Mouse (Mus musculus): Measurements from ENCODE around the gene Elob. TPM values are rescaled to one million over a fixed set of nuclear protein-coding genes. Genes with fewer than 3 reads are reported as not detected.

Gene Elob
- polyA plus RNA-seq, 1 experiment from 2014 or later, result 1,025 TPM

DNA sequence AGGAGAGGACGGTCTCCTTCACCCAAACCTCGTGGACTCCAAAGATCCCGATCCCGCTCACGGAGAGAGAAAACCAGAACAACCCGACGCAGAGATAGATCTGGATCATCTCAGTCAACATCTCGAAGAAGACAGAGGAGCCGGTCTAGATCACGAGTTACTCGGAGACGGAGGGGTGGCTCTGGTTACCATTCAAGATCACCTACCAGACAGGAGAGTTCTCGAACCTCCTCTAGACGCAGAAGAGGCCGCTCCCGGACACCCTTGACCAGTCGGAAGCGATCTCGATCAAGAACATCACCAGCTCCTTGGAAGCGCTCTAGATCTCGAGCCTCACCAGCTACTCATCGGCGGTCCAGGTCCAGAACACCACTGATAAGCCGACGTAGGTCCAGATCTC, 9.7 kb downstream of the Elob start:
- WGBS, result 97% methylated on average over 25 of the region's 25 CpGs
- Histone ChIP-seq H3K27me3 (replicated peaks; ENCODE audit: control insufficient read depth, insufficient read depth, low read length) (no peaks in the 10 kb centered on the region), H3K9me3 (ENCODE audit: control insufficient read depth) (peaks cover 12% of the 10 kb centered on the region; the same call in 1 of the 2 replicates), H3K27ac (ENCODE audit: low read depth, low read length) (0 out of 2 replicates have a peak overlapping the region, but pooled peaks have one; percentile 64), H3K4me2 (replicated peaks; ENCODE audit: low read depth) (no peak overlapping the region), H3K9ac (ENCODE audit: low read depth, low read length) (no peak overlapping the region), H3K4me1 (replicated peaks; ENCODE audit: control insufficient read depth, insufficient read depth, low read length) (no peaks in the 10 kb centered on the region), H3K36me3 (ENCODE audit: control insufficient read depth, insufficient read depth) (peaks cover 100% of the 10 kb centered on the region), H3K4me3 (ENCODE audit: low read depth, low read length) (no peak overlapping the region)
- no peak for TF ChIP-seq CTCF (IDR thresholded peaks at IDR 0.05; ENCODE audit: low read depth)
- no peak for ATAC-seq

- WGBS, result 98% methylated on average over 8 of the region's 8 CpGs
- Histone ChIP-seq H3K36me3 (ENCODE audit: control insufficient read depth, insufficient read depth) (peaks cover 100% of the 10 kb centered on the region), H3K9me3 (ENCODE audit: control insufficient read depth) (peaks cover 12% of the 10 kb centered on the region; the same call in 1 of the 2 replicates), H3K4me1 (replicated peaks; ENCODE audit: control insufficient read depth, insufficient read depth, low read length) (no peaks in the 10 kb centered on the region), H3K4me3 (ENCODE audit: low read depth, low read length) (no peak overlapping the region), H3K9ac (ENCODE audit: low read depth, low read length) (no peak overlapping the region), H3K4me2 (replicated peaks; ENCODE audit: low read depth) (no peak overlapping the region), H3K27me3 (replicated peaks; ENCODE audit: control insufficient read depth, insufficient read depth, low read length) (no peaks in the 10 kb centered on the region), H3K27ac (ENCODE audit: low read depth, low read length) (peak overlapping the region; percentile 64)
- no peak for TF ChIP-seq CTCF (IDR thresholded peaks at IDR 0.05; ENCODE audit: low read depth)
- no peak for ATAC-seq
Measured at GRCm38 (mm10) chr17:23818579-23818978, 10.4 kb downstream of the Elob start.

DNA sequence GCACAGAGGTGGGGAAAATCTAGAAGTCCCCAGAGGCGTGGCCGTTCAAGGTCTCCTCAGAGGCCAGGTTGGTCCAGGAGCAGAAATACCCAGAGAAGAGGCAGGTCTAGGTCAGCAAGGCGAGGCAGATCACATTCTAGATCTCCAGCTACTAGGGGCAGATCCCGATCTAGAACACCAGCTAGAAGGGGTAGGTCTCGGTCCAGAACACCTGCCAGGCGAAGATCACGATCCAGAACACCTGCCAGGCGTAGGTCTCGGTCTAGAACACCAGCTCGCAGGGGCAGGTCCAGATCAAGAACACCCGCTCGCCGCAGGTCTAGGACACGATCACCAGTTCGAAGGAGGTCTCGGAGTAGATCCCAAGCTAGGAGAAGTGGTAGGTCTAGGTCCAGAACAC, 13.3 kb downstream of the Elob start:
- Histone ChIP-seq H3K27ac (ENCODE audit: low read depth, low read length) (0 out of 2 replicates have a peak overlapping the region, but pooled peaks have one; percentile 46), H3K27me3 (replicated peaks; ENCODE audit: control insufficient read depth, insufficient read depth, low read length) (no peaks in the 10 kb centered on the region), H3K9me3 (ENCODE audit: control insufficient read depth) (peaks cover 12% of the 10 kb centered on the region; the same call in 1 of the 2 replicates), H3K9ac (ENCODE audit: low read depth, low read length) (no peak overlapping the region), H3K36me3 (ENCODE audit: control insufficient read depth, insufficient read depth) (peaks cover 95% of the 10 kb centered on the region), H3K4me2 (replicated peaks; ENCODE audit: low read depth) (no peak overlapping the region), H3K4me3 (ENCODE audit: low read depth, low read length) (no peak overlapping the region), H3K4me1 (replicated peaks; ENCODE audit: control insufficient read depth, insufficient read depth, low read length) (no peaks in the 10 kb centered on the region)
- WGBS, result 98% methylated on average over 16 of the region's 16 CpGs
- ATAC-seq, result no peak
- TF ChIP-seq CTCF (IDR thresholded peaks at IDR 0.05; ENCODE audit: low read depth), result no peak

DNA sequence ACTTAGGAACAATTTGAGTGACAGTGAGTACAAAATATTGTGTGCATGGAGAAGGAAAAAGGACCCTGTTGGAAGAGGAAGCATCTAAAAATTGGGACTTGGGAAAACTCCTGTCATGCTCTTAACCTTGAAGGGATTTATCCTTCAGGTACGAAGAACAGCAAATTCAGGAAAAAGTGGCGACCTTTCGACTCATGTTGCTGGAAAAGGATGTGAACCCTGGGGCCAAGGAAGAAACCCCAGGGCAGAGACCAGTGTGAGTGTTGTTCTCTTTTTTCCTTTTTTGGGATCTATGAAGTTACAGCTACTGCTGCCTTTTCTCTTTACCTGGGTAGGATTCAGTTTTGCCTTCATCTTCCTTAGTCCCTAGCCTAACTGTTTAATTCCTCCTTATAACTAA, 21.0 kb downstream of the Elob start:
- ATAC-seq, result no peak
- Histone ChIP-seq H3K4me3 (ENCODE audit: low read depth, low read length) (no peak overlapping the region), H3K4me1 (replicated peaks; ENCODE audit: control insufficient read depth, insufficient read depth, low read length) (peaks cover 6% of the 10 kb centered on the region; the same call in 1 of the 2 replicates), H3K36me3 (ENCODE audit: control insufficient read depth, insufficient read depth) (peaks cover 49% of the 10 kb centered on the region), H3K4me2 (replicated peaks; ENCODE audit: low read depth) (no peak overlapping the region), H3K27me3 (replicated peaks; ENCODE audit: control insufficient read depth, insufficient read depth, low read length) (no peaks in the 10 kb centered on the region), H3K9me3 (ENCODE audit: control insufficient read depth) (no peaks in the 10 kb centered on the region), H3K27ac (ENCODE audit: low read depth, low read length) (no peak overlapping the region), H3K9ac (ENCODE audit: low read depth, low read length) (no peak overlapping the region)
- TF ChIP-seq CTCF (IDR thresholded peaks at IDR 0.05; ENCODE audit: low read depth), result no peak
- WGBS, result 78% methylated on average over 3 of the region's 3 CpGs

DNA sequence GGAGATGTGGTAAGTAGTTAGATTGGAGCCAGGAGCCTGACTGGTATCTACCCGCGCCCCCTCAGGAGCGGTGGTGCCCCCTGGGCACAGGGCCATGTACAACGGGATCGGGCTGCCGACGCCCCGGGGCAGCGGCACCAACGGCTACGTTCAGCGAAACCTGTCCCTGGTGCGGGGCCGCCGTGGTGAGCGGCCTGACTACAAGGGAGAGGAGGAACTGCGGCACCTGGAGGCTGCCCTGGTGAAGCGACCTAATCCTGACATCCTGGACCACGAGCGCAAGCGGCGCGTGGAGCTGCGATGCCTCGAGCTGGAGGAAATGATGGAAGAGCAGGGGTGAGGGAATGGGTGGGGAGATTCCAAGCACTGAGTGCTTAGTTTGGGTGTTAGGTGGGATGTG, 22.1 kb downstream of the Elob start:
- no peaks in the 10 kb centered on the region for H3K27me3 ChIP-seq (replicated peaks; ENCODE audit: control insufficient read depth, insufficient read depth, low read length)
- H3K4me2 ChIP-seq (replicated peaks; ENCODE audit: low read depth), result peak overlapping the region; percentile 78
- H3K4me1 ChIP-seq (replicated peaks; ENCODE audit: control insufficient read depth, insufficient read depth, low read length), result peaks cover 6% of the 10 kb centered on the region; the same call in 1 of the 2 replicates
- no peak for ATAC-seq
- 0 out of 2 replicates have a peak overlapping the region, but pooled peaks have one; percentile 22 for H3K9ac ChIP-seq (ENCODE audit: low read depth, low read length)
- H3K36me3 ChIP-seq (ENCODE audit: control insufficient read depth, insufficient read depth), result peaks cover 39% of the 10 kb centered on the region
- peak; percentile 70 for TF ChIP-seq CTCF (IDR thresholded peaks at IDR 0.05; ENCODE audit: low read depth)
- H3K9me3 ChIP-seq (ENCODE audit: control insufficient read depth), result no peaks in the 10 kb centered on the region
- H3K4me3 ChIP-seq (ENCODE audit: low read depth, low read length), result peak overlapping the region; percentile 18; the same call in 1 of the 2 replicates
- no peak overlapping the region for H3K27ac ChIP-seq (ENCODE audit: low read depth, low read length)
- WGBS, result 48% methylated on average over 25 of the region's 25 CpGs

DNA sequence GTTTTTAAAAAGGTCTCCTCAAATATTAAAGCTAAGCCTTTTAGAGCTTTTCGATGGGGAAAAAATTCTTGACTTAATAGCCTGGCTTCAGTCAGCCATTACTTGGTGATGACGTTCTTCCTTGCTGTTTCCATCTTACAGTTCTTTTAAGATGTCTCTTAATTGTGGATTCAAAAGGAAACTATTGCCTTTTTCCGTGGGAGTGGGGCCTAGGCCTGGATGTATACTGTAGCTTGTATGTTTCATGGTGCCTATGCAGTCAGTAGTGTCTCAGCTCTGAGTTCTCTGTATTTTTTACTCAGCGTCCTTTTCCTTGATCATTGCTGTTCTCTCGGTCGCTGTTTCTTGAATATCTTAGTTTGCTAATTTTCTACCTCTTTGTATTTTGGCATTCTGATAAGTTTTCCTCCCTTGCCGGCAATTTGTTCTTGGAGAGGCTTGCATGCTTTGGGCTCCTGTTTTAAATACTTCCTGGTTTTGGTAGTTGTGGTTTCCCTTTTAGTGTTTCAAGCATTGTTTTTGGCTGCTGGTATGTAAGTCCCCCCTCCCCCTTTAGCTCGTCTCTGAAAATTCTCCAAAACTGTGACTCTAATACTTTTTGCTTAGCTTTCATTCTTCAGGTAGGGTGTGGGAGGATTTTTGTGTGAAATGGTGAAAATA, 24.4 kb downstream of the Elob start:
- Histone ChIP-seq H3K4me2 (replicated peaks; ENCODE audit: low read depth) (peak overlapping the region; percentile 78), H3K27ac (ENCODE audit: low read depth, low read length) (peak overlapping the region; percentile 97; the same call in 1 of the 2 replicates), H3K9me3 (ENCODE audit: control insufficient read depth) (no peaks in the 10 kb centered on the region), H3K9ac (ENCODE audit: low read depth, low read length) (peak overlapping the region; percentile 93), H3K4me1 (replicated peaks; ENCODE audit: control insufficient read depth, insufficient read depth, low read length) (peaks cover 6% of the 10 kb centered on the region; the same call in 1 of the 2 replicates), H3K36me3 (ENCODE audit: control insufficient read depth, insufficient read depth) (peaks cover 18% of the 10 kb centered on the region), H3K27me3 (replicated peaks; ENCODE audit: control insufficient read depth, insufficient read depth, low read length) (no peaks in the 10 kb centered on the region), H3K4me3 (ENCODE audit: low read depth, low read length) (peak overlapping the region; percentile 93)
- WGBS, result under 1% methylated on average over 8 of the region's 8 CpGs
- no peak for TF ChIP-seq CTCF (IDR thresholded peaks at IDR 0.05; ENCODE audit: low read depth)
- no peak for ATAC-seq

All from intestine, postnatal 0 days (tissue).